Mouse (Mus musculus) telencephalon, adult 2 months (tissue): ENCODE measurements at regions not wholly inside any gene's neighbourhood (a gene's known extent, or its start where the extent isn't known, plus 50 kb on each side); places are given as distances from the start of the nearest gene placed in this dataset.

Experiments used
- DNase-seq: peaks from one replicate; pipeline ENCODE4 v3.0.0-alpha.2; 2011; ENCODE audit warnings: low read depth, low spot score

GRCm38 (mm10) chr8:92518486-92518885, 155.6 kb upstream of the Irx6 start:
- no peak for DNase-seq

GRCm38 (mm10) chr8:92522519-92522918, 151.6 kb upstream of the Irx6 start:
- DNase-seq, result no peak

DNA sequence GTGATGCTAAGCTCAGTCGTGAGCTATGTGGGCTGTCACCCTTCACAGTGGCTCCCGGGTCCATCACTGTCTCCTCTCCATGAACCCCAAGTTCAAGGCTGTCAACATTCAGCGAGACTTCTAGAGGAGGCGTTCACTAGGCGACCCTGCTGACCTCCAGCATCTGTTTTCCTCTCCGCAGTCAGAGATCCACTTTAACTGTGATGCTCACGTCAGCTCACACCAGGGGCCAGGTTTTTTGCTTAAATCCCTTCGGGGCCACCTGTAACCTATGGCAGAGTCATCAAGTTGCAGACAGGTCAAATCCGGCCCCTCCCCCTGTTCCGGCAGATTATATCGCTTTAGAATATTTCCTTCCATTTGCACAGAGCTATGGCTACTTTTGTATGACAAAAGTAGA, 144.3 kb upstream of the Irx6 start:
- no peak for DNase-seq

GRCm38 (mm10) chr8:92540636-92541035, 133.5 kb upstream of the Irx6 start:
- DNase-seq, result no peak

- DNase-seq, result no peak
Observed at GRCm38 (mm10) chr8:92545347-92546059, 128.6 kb upstream of the Irx6 start.

GRCm38 (mm10) chr8:92555140-92555539, 118.9 kb upstream of the Irx6 start:
- DNase-seq, result no peak

DNA sequence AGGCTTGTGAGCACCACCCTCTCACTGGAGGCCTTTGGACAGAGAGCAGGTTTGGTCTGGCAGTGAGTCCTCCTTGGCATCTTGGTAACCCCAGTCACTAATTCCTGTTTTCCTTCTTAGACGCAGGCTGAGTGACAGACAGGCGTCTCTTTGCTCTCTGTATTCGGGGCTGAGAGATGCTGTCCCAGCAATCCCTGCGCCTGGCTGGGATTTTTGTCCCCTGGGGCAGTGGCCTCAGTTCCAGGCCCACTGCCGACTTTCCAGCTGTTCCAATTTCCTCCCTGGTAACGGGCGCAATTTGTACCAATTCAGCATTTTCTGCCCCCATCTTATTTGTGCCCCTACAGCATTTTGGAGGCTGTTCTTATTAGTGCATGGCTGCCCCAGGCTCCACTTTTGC, 118.5 kb upstream of the Irx6 start:
- no peak for DNase-seq

GRCm38 (mm10) chr8:92562471-92562870, 111.6 kb upstream of the Irx6 start:
- DNase-seq, result no peak

- no peak for DNase-seq
Observed at GRCm38 (mm10) chr8:92562962-92563361, 111.1 kb upstream of the Irx6 start.

DNA sequence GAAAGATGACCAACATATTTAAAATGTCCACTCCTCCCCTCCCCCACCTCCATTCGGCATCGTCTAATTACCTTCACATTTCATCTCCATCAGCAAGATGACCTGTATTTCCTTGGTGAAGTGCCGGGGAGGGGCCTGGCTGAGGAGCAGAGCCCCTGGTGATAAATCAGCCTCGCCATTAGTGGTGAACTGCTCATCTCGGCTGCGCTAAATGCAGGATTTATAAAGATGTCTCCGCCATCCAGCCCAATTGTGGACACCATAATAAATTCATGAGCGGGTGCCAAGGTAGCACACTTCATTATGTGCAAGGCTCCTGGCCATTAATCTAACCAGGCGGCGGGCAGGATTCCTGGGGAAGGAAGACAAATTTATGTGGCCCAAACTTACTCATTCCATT, 104.4 kb upstream of the Irx6 start:
- DNase-seq, result no peak

DNA sequence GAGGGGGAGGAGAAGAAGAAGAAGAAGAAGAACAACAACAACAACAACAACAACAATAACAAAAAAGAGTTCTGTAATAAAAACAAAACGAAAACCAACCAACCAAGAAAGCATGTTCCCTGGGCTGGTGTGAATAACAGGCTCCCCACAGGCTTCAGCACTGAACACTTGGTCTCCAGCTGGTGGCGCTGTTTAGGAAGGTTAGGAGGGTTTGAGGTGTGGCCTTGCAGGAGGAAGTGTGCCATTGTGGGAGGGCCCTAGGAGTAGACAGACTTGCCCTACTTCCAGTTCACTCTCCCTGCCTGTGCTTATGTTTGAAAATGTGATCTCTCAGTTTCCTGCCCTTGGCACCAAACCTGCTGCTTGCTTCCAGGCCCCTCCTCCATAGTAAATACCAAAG, 94.6 kb upstream of the Irx6 start:
- no peak for DNase-seq

DNA sequence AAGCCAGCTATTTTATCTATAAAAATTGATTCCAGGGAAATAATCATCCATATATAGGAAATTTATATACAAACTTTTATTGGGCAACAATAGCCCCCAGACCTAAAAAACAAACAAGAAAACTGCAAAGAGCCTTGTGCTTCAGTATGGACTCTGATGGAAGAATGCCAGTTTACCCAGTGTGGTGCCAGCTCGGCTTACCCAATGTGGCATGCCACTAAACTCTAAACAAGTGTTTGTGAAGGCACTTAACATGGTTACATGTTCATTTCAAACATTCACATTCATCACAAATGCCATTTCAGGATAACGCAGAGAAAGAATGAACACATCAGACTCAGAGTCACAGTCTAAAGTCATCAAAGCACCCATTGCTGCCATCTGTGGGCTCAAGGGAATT, 93.0 kb upstream of the Irx6 start:
- DNase-seq, result no peak

GRCm38 (mm10) chr8:92600766-92601165, 73.3 kb upstream of the Irx6 start:
- no peak for DNase-seq

- no peak for DNase-seq
Observed at GRCm38 (mm10) chr8:92602973-92603372, 71.1 kb upstream of the Irx6 start.

GRCm38 (mm10) chr8:92605631-92606030, 68.5 kb upstream of the Irx6 start:
- DNase-seq, result no peak

DNA sequence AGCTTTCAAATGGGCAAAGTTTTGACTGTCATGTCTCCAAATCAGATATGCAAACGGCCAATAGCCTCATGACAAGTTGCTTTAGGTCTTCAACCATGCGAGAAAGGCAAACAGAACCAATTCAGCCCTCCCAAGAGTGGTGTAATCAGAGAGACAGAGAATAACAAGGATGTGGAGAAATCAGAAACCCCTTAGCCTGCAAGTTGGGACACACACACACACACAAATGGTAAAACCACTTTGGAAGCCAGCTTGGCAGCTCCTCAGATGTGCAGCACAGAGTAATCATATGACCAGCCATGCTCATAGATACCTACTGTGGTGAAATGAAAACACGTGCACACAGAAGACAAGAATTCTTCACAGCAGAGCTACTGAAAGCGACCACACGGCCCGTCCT, 66.5 kb upstream of the Irx6 start:
- DNase-seq, result no peak

- DNase-seq, result no peak
Observed at GRCm38 (mm10) chr8:92609908-92610307, 64.2 kb upstream of the Irx6 start.

- DNase-seq, result no peak
Observed at GRCm38 (mm10) chr8:92610487-92611059, 63.5 kb upstream of the Irx6 start.

DNA sequence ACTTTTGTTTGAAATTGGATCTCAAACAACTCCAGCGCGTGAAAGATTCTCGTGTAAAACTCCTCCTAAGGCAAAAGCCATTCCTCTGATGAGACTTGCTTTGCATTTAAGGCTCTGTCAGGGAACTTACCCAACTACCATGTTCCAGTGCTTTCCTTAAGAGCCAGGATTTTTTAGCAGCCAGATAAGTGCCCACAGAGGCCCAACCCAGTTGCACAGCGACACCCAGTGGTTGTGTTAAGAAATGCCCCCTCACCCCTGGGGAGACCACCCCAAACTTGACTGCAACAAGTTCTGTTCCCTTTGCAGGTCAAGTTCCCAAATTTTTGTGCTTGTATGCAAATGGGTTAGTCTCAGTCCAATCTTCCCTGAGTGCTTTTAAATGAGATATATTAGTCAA, 60.6 kb upstream of the Irx6 start:
- no peak for DNase-seq

GRCm38 (mm10) chr8:92616341-92617115, 57.6 kb upstream of the Irx6 start:
- no peak for DNase-seq

- no peak for DNase-seq
Observed at GRCm38 (mm10) chr8:92618281-92618680, 55.8 kb upstream of the Irx6 start.
